Mouse (Mus musculus) cerebellum, adult 2 months (tissue): ENCODE data around the gene Nusap1.

Source experiments
- CTCF ChIP-seq: fragments of 200-500 bp; IDR thresholded peaks from 2 replicates; pipeline ENCODE4 v1.5.1; 2011; ENCODE audit warnings: low read depth, mild to moderate bottlenecking, control low read depth, low read length, moderate library complexity, borderline replicate concordance; ENCODE audit not compliant: insufficient read depth
- POLR2A ChIP-seq: fragments of 200-500 bp; IDR thresholded peaks from 2 replicates; pipeline ENCODE4 v1.6.1; 2011; ENCODE audit warnings: low read length, control low read depth, borderline replicate concordance; ENCODE audit not compliant: insufficient read depth

DNA sequence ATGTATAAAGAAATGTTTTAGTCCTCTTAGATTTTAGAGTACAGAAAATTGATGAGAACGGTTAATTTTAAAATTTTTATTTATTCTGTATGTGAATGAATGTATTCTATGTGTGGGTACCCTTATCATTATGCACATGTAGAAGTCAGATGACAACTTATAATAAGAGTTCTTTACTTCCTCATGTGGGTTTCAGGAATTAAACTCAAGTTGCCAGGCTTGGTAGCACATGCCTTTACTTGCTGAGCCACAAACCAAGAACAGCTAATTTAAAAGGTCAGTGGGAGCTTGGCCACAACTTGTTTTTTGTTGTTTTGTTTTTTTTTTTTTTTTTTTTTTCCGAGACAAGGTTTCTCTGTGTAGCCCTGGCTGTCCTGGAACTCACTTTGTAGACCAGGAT, 76.7 kb downstream of the Nusap1 start:
- TF ChIP-seq POLR2A (no peak), CTCF (no peak)
